Mouse (Mus musculus): ENCODE results near the gene Bcl7b.

The Bcl7b gene

GRCm38 (mm10) chr5:135169479-135169878, 1.4 kb downstream of the Bcl7b start:
- DNase-seq (ENCODE audit: low read depth, low spot score), result no peak

GRCm38 (mm10) chr5:135171688-135172220, 3.7 kb downstream of the Bcl7b start:
- no peak for DNase-seq (ENCODE audit: low read depth, low spot score)

- no peak for DNase-seq (ENCODE audit: low read depth, low spot score)
Observed at GRCm38 (mm10) chr5:135172986-135173385, 4.9 kb downstream of the Bcl7b start.

- DNase-seq (ENCODE audit: low read depth, low spot score), result no peak
Observed at GRCm38 (mm10) chr5:135175086-135175485, 7.0 kb downstream of the Bcl7b start.

- no peak for DNase-seq (ENCODE audit: low read depth, low spot score)
Observed at GRCm38 (mm10) chr5:135178523-135178922, 10.4 kb downstream of the Bcl7b start.

GRCm38 (mm10) chr5:135178996-135179395, 10.9 kb downstream of the Bcl7b start:
- peak; percentile 80 for DNase-seq (ENCODE audit: low read depth, low spot score)

- no peak for DNase-seq (ENCODE audit: low read depth, low spot score)
Observed at GRCm38 (mm10) chr5:135179616-135180015, 11.5 kb downstream of the Bcl7b start.

- no peak for DNase-seq (ENCODE audit: low read depth, low spot score)
Observed at GRCm38 (mm10) chr5:135180796-135181195, 12.7 kb downstream of the Bcl7b start.

GRCm38 (mm10) chr5:135181776-135182175, 13.7 kb downstream of the Bcl7b start:
- DNase-seq (ENCODE audit: low read depth, low spot score), result no peak

GRCm38 (mm10) chr5:135183131-135183861, 15.2 kb downstream of the Bcl7b start:
- peak; percentile 72 for DNase-seq (ENCODE audit: low read depth, low spot score)

GRCm38 (mm10) chr5:135185016-135185415, 16.9 kb downstream of the Bcl7b start:
- no peak for DNase-seq (ENCODE audit: low read depth, low spot score)

GRCm38 (mm10) chr5:135185596-135185995, 17.5 kb downstream of the Bcl7b start:
- DNase-seq (ENCODE audit: low read depth, low spot score), result no peak

- DNase-seq (ENCODE audit: low read depth, low spot score), result no peak
Observed at GRCm38 (mm10) chr5:135186231-135186620, 18.1 kb downstream of the Bcl7b start.

- peak; percentile 98 for DNase-seq (ENCODE audit: low read depth, low spot score)
Observed at GRCm38 (mm10) chr5:135186621-135187348, 18.7 kb downstream of the Bcl7b start, which contains the start of gene Baz1b. Baz1b (plus strand) TSS chr5:135187264.

- no peak for DNase-seq (ENCODE audit: low read depth, low spot score)
Observed at GRCm38 (mm10) chr5:135187349-135188213, 19.5 kb downstream of the Bcl7b start.

- DNase-seq (ENCODE audit: low read depth, low spot score), result no peak
Observed at GRCm38 (mm10) chr5:135188214-135188554, 20.1 kb downstream of the Bcl7b start.

- DNase-seq (ENCODE audit: low read depth, low spot score), result no peak
Observed at GRCm38 (mm10) chr5:135189281-135190022, 21.4 kb downstream of the Bcl7b start.

- no peak for DNase-seq (ENCODE audit: low read depth, low spot score)
Observed at GRCm38 (mm10) chr5:135191620-135192019, 23.5 kb downstream of the Bcl7b start.

- no peak for DNase-seq (ENCODE audit: low read depth, low spot score)
Observed at GRCm38 (mm10) chr5:135192431-135192830, 24.3 kb downstream of the Bcl7b start.

GRCm38 (mm10) chr5:135196367-135196766, 28.3 kb downstream of the Bcl7b start:
- DNase-seq (ENCODE audit: low read depth, low spot score), result no peak

- DNase-seq (ENCODE audit: low read depth, low spot score), result no peak
Observed at GRCm38 (mm10) chr5:135202763-135203162, 34.7 kb downstream of the Bcl7b start.
